Mouse (Mus musculus) sigmoid colon, adult 10 weeks (tissue): Measurements from ENCODE around the gene Rbl1. TPM values are rescaled to one million over a fixed set of nuclear protein-coding genes. Genes with fewer than 3 reads are reported as not detected.

ENCODE experiments used
- polyA plus RNA-seq: library from polyadenylated mRNA; stranded (reverse); fragments of 350-450 nt; fragmentation: Illumina TruSeq; extraction: RNeasy Lipid Tissue Mini Kit (QIAGEN cat#74804); gene quantifications from one replicate; pipeline ENCODE4 v1.2.3, GENCODE M21; 2014; ENCODE audit warnings: low read depth, low replicate concordance

Gene Rbl1
- 54.1 TPM for polyA plus RNA-seq

GRCm38 (mm10) chr2:157204366-157205218 is at the start of gene Rbl1:
TSS of gene Rbl1 (minus strand) at chr2:157204534.

GRCm38 (mm10) chr2:157135014-157135413 is 69.3 kb downstream of the Rbl1 start, which contains the start of gene Samhd1:
TSS of gene Samhd1 (minus strand) at chr2:157135265.

Other genes starting within 250 kb of the Rbl1 start
- 63.5 TPM for gene Ndrg3, start 212.5 kb downstream of the Rbl1 start, polyA plus RNA-seq
- 8.6 TPM for gene Dsn1, start 197.4 kb downstream of the Rbl1 start, polyA plus RNA-seq
- 0.28 TPM for gene Soga1, start 125.3 kb downstream of the Rbl1 start, polyA plus RNA-seq
- not detected for gene Tldc2, start 117.5 kb downstream of the Rbl1 start, polyA plus RNA-seq
- 347 TPM for gene Samhd1, start 69.3 kb downstream of the Rbl1 start, polyA plus RNA-seq
- 186 TPM for gene Rpn2, start 74.5 kb upstream of the Rbl1 start, polyA plus RNA-seq
- 0.28 TPM for gene Mroh8, start 75.0 kb upstream of the Rbl1 start, polyA plus RNA-seq
- not detected for gene Ghrh, start 143.0 kb upstream of the Rbl1 start, polyA plus RNA-seq
- 5.0 TPM for gene Manbal, start 163.1 kb upstream of the Rbl1 start, polyA plus RNA-seq
- 5.2 TPM for gene Src, start 213.9 kb upstream of the Rbl1 start, polyA plus RNA-seq